Mouse (Mus musculus) C2C12 (cell line): ENCODE results near the gene Il17rb.

Experiments used
- CTCF ChIP-seq: IDR thresholded peaks from one replicate; pipeline ENCODE4 v1.5.1; 2011; ENCODE audit not compliant: control insufficient read depth, insufficient read depth, insufficient read length
- MAX ChIP-seq: IDR thresholded peaks from one replicate; pipeline ENCODE4 v1.6.1; 2011; ENCODE audit warnings: mild to moderate bottlenecking, control low read depth
- MYOG ChIP-seq: IDR thresholded peaks from one replicate; pipeline ENCODE4 v1.6.1; 2011; ENCODE audit not compliant: control insufficient read depth, insufficient read length; ENCODE audit errors: extremely low read depth

DNA sequence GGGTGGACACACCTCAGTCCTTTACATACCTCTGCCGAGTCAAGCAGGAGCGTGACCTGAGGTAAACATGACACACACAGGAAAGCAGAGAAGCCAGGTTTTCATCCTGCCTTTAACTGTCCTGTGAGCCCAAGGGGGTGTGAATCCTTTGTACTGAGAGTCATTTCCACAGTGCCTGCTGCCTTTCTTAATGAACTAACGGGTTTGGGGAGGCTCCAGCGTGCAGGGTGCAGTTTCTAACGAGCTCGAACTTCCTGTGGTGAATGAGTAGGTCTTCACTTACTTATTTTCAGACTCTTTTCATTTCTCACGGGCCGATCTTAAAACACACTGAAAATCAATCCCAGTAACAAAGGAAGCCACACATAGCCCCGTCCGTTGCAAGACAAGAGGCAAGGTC is 5.8 kb upstream of the Il17rb start:
- TF ChIP-seq CTCF = no peak
- no peak for TF ChIP-seq MAX
- TF ChIP-seq MYOG = no peak
